Mouse (Mus musculus): ENCODE measurements at regions not wholly inside any gene's neighbourhood (a gene's known extent, or its start where the extent isn't known, plus 50 kb on each side); places are given as distances from the start of the nearest gene placed in this dataset.
A peak's percentile ranks its signal among the peaks of the same experiment; 100 is the strongest.

DNA sequence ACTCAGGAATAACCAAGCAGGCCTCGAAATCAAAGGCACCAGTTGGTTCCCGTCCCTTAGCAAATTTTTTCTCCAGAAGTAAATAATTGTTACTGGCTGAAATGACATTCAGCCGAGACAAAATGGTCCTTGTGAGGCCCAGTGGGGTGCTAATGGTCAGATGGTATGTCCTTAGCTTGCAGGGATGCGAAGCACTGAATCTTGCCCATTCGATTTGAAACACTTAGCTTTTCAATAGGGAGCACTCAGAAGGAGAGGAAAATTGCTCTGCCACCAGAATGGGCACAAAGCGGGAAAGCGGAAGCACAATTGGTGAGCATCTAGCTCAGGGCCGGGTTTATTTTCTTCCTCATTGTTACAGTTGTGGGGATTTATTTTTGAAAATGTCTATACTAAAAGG lies 262.1 kb downstream of the Rnf144a start:
- no peak for ATAC-seq (replicated peaks in 1 of 2; ENCODE audit: insufficient read depth in 1 of 2, low FRiP score in 2 of 2, low TSS enrichment in 1 of 2, low read depth in 1 of 2, poor library complexity in 2 of 2, severe bottlenecking in 2 of 2)

DNA sequence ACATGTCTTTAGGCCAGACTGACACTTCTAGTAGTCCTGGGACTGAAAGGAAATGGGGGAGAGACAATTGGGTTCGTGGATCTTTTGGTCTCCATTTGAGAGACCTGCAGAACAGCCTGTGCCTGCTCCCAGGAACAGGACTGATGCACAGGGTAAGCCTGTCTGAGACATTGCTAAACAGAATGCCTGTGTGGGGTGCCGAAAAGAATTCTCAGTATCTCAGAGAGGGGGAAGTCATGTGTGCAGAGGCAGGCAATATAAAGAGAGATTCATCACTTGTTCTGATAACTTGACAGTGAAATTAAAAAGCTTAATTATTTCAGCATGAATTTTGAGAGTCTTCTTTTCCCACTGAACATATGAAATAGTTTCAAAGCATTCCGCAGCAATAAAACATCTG lies 268.7 kb downstream of the Rnf144a start:
- no peak for ATAC-seq (replicated peaks in 1 of 2; ENCODE audit: insufficient read depth in 1 of 2, low FRiP score in 2 of 2, low TSS enrichment in 1 of 2, low read depth in 1 of 2, poor library complexity in 2 of 2, severe bottlenecking in 2 of 2)

GRCm38 (mm10) chr12:26145085-26145714 lies 269.9 kb downstream of the Rnf144a start:
- peak in 1 of 2 experiments; percentile 56; a peak in 1 of 4 replicates for ATAC-seq (replicated peaks in 1 of 2; ENCODE audit: insufficient read depth in 1 of 2, low FRiP score in 2 of 2, low TSS enrichment in 1 of 2, low read depth in 1 of 2, poor library complexity in 2 of 2, severe bottlenecking in 2 of 2)

DNA sequence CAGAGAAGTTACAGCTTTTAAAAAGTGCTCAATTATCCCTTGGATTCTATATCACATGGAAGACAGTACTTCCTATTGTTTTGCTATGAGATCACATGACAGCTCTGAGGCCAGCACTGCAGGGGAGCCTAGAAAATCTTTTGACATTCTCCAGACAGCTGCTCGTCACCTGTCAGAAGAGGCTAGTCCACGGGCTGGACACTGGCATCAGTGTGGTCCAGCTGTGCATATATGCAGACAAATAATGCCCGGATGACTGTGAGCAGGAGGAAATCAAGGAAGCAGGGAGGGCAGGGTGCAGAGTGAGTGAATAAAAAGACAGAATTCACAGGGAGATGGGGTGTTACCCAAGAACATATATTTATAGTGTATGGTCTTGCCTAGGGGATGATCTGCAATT lies 270.4 kb downstream of the Rnf144a start:
- no peak for ATAC-seq (replicated peaks in 1 of 2; ENCODE audit: insufficient read depth in 1 of 2, low FRiP score in 2 of 2, low TSS enrichment in 1 of 2, low read depth in 1 of 2, poor library complexity in 2 of 2, severe bottlenecking in 2 of 2)

- no peak for ATAC-seq (replicated peaks in 1 of 2; ENCODE audit: insufficient read depth in 1 of 2, low FRiP score in 2 of 2, low TSS enrichment in 1 of 2, low read depth in 1 of 2, poor library complexity in 2 of 2, severe bottlenecking in 2 of 2)
These were observed 271.6 kb downstream of the Rnf144a start for GRCm38 (mm10) chr12:26143411-26143810.

DNA sequence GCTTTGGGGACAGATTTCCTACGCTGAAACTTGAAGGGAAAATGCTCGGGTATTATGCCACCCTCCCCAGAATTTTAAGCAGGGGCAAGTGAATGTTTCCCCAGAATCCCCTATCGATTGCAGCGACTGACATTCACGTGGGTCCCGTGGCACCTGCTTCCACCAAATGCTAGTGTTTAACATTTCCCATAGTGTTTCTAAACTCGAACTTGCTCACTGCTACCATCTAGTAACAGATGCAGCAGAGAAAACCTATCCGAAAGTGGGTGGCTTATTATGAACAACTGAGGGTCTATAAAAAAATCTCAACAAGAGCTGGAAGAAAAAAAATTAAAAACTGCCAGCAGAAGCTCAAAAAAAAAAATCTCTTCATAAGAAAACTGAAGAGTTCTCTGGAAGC lies 284.2 kb downstream of the Rnf144a start:
- no peak for ATAC-seq (replicated peaks in 1 of 2; ENCODE audit: insufficient read depth in 1 of 2, low FRiP score in 2 of 2, low TSS enrichment in 1 of 2, low read depth in 1 of 2, poor library complexity in 2 of 2, severe bottlenecking in 2 of 2)

- no peak for ATAC-seq (replicated peaks in 1 of 2; ENCODE audit: insufficient read depth in 1 of 2, low FRiP score in 2 of 2, low TSS enrichment in 1 of 2, low read depth in 1 of 2, poor library complexity in 2 of 2, severe bottlenecking in 2 of 2)
These were observed 285.0 kb downstream of the Rnf144a start for GRCm38 (mm10) chr12:26130011-26130410.

GRCm38 (mm10) chr12:26129511-26129910 lies 285.5 kb downstream of the Rnf144a start:
- no peak for ATAC-seq (replicated peaks in 1 of 2; ENCODE audit: insufficient read depth in 1 of 2, low FRiP score in 2 of 2, low TSS enrichment in 1 of 2, low read depth in 1 of 2, poor library complexity in 2 of 2, severe bottlenecking in 2 of 2)

DNA sequence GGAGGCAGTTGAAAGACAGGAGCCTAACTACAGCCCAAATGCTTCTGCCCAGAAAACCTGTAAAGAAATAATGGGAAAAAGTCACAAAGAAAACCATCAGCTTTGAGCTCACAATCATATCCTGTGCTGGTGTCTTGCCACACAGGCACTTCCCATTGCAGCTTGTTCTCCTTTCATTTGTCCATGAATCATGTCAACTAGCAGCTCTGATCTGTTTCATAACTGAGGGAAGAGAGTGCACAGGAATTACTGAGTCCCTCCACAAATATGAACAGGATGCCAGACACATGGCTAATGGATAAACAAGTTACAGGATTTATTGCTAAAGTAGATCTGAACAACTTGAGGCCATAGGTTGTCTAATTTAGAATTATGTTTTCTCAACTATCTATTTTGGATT lies 286.2 kb downstream of the Rnf144a start:
- no peak for ATAC-seq (replicated peaks in 1 of 2; ENCODE audit: insufficient read depth in 1 of 2, low FRiP score in 2 of 2, low TSS enrichment in 1 of 2, low read depth in 1 of 2, poor library complexity in 2 of 2, severe bottlenecking in 2 of 2)

- no peak for ATAC-seq (replicated peaks in 1 of 2; ENCODE audit: insufficient read depth in 1 of 2, low FRiP score in 2 of 2, low TSS enrichment in 1 of 2, low read depth in 1 of 2, poor library complexity in 2 of 2, severe bottlenecking in 2 of 2)
These were observed 288.8 kb downstream of the Rnf144a start for GRCm38 (mm10) chr12:26126260-26126659.

DNA sequence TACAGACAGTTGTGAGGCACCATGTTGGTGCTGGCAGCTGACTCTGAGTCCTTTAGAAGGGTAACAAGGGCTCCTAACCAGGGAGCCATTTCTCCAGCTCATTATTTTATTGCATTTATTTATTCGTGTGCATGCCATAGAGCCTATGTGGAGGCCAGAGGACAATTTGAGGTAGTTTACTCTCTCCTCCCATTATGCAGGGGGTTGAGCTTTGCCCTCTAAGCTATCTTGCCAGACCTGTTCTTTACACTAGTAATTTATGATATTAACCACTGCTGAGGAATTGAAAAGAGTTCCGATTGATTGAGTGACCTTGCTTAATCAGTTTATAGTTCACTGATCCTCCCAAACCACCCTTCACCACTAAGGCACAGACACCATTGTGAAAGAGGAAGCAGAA lies 290.8 kb downstream of the Rnf144a start:
- ATAC-seq (replicated peaks in 1 of 2; ENCODE audit: insufficient read depth in 1 of 2, low FRiP score in 2 of 2, low TSS enrichment in 1 of 2, low read depth in 1 of 2, poor library complexity in 2 of 2, severe bottlenecking in 2 of 2): no peak

DNA sequence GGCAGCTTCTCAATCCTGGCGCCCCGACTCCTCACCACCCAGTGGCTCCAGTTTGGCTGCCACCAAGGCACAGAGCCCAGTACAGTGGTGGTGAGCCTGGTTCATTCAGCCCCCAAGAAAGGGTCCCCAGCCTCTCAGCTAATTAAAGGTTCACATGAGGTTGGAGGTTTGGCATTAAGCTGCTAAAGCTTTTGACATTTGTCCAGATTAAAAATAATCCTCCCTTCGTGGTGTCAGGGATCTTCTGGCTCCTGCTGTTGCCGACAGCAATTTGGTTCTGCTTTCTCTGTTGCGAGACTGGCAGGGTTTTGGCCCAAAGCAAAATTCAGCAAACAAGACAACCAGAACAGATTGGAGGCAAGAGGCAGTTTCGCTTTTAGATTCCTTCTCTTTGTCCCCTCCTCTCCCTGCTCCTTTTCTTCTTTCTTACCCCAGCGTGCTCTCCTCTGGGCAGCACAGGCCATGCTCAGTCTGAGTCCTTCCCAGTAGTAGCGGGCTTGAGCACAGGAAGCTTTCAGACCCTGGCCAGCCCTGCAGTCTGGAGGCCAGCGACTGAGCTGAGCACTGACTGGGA lies 299.6 kb downstream of the Rnf144a start:
- ATAC-seq (replicated peaks in 1 of 2; ENCODE audit: insufficient read depth in 1 of 2, low FRiP score in 2 of 2, low TSS enrichment in 1 of 2, low read depth in 1 of 2, poor library complexity in 2 of 2, severe bottlenecking in 2 of 2): peak; percentile 17 to 21; a peak in 1 of 4 replicates

DNA sequence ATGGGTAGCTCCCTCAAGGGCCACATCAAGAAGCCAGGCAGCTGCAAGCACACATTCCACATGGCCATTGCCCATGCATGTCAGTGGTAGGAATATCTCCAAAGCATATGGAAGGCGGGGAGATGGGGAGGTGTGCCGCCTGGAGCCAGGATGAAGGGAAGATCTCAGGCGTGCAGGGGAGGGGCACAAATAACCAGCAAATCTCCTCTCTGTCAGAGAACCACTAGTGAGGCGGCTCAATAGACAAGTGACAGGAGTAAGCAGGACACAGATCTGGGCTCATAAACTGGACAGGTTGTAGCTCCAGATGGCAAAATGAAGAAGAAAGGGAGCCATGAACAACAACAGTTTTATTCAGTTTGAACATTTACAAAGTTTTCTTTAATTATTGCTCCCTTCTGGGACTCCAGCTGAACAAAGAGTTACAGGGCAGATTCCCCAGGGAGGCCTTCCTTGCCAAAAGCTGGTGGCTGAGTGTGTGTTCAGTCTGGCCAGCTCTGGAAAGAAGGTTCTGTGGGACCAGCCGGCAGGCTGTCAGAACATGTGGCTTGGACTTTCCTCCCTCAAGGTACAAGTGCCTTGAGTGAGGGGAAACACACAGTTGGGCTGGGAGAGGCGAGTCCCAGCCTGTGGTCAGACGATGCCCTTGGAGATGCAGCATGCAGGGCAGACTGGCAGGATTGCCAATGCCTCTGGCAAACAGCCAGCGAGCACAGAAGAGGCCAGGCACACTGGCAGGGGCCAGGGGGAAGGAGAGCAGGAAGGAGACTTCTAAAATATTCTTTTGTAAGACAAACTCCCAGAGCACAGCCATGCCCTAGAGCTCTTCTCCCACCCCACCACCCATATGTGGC lies 302.7 kb downstream of the Rnf144a start:
- ATAC-seq (replicated peaks in 1 of 2; ENCODE audit: insufficient read depth in 1 of 2, low FRiP score in 2 of 2, low TSS enrichment in 1 of 2, low read depth in 1 of 2, poor library complexity in 2 of 2, severe bottlenecking in 2 of 2): peak; percentile 27 to 53; a peak in 1 of 4 replicates

DNA sequence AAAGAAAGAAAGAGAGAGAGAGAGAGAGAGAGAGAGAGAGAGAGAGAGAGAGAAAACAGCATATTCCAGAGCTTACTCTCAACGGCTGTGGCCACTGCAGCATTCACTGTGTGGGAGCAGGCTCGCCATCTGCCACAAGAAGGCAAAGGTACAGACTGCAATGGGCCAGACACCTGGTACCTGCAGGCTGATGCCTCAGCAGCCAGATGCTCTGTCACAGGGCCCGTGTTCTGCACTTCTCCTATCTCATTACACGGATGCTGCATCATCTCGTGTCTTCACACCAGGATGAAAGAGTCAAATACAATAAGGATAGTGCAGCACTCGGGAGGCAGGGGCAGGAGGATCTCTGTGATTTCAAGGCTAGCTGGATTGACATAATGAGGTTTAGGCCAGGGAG lies 305.2 kb downstream of the Rnf144a start:
- no peak for ATAC-seq (replicated peaks in 1 of 2; ENCODE audit: insufficient read depth in 1 of 2, low FRiP score in 2 of 2, low TSS enrichment in 1 of 2, low read depth in 1 of 2, poor library complexity in 2 of 2, severe bottlenecking in 2 of 2)

- ATAC-seq (replicated peaks in 1 of 2; ENCODE audit: insufficient read depth in 1 of 2, low FRiP score in 2 of 2, low TSS enrichment in 1 of 2, low read depth in 1 of 2, poor library complexity in 2 of 2, severe bottlenecking in 2 of 2): no peak
These were observed 310.7 kb downstream of the Rnf144a start for GRCm38 (mm10) chr12:26104372-26104771.

GRCm38 (mm10) chr12:26102384-26102783 lies 312.7 kb downstream of the Rnf144a start:
- ATAC-seq (replicated peaks in 1 of 2; ENCODE audit: insufficient read depth in 1 of 2, low FRiP score in 2 of 2, low TSS enrichment in 1 of 2, low read depth in 1 of 2, poor library complexity in 2 of 2, severe bottlenecking in 2 of 2): no peak

DNA sequence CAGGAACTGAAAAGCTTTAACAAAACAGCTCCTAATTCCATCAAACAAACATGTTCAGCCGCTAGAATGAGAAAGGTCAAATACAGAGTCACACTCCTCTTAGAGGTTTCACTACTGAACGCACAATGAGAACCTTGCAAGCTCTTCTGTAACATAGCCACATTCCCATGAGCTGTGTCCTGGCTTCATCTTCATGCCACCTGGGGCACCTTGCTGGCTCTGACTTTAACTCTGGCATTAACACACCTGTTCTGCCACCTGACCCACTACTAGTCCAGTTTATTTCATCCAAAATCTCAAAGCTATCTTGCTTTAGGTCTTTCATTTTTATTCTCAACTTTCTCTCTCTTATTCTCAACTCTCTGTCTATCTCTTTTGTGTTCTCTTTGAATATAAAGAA lies 314.9 kb downstream of the Rnf144a start:
- ATAC-seq (replicated peaks in 1 of 2; ENCODE audit: insufficient read depth in 1 of 2, low FRiP score in 2 of 2, low TSS enrichment in 1 of 2, low read depth in 1 of 2, poor library complexity in 2 of 2, severe bottlenecking in 2 of 2): no peak

- ATAC-seq (replicated peaks in 1 of 2; ENCODE audit: insufficient read depth in 1 of 2, low FRiP score in 2 of 2, low TSS enrichment in 1 of 2, low read depth in 1 of 2, poor library complexity in 2 of 2, severe bottlenecking in 2 of 2): no peak
These were observed 315.9 kb downstream of the Rnf144a start for GRCm38 (mm10) chr12:26099176-26099575.
